Mouse (Mus musculus) megakaryocyte, embryonic 14.5 days (primary cell): ENCODE results near the gene Krtdap. TPM values are rescaled to one million over a fixed set of nuclear protein-coding genes. Genes with fewer than 3 reads are reported as not detected.

ENCODE experiments used
- H3K27me3 ChIP-seq: replicated peaks from 2 replicates; pipeline ENCODE3; 2012; ENCODE audit warnings: inconsistent platforms
- H3K36me3 ChIP-seq: replicated peaks from 2 replicates; pipeline ENCODE3; 2012; ENCODE audit warnings: low read length, inconsistent platforms, mixed read lengths
- H3K4me1 ChIP-seq: 2 replicates; pipeline ENCODE4 v1.6.1; 2012; ENCODE audit warnings: inconsistent platforms
- H3K4me3 ChIP-seq: replicated peaks from 2 replicates; pipeline ENCODE3; 2012; ENCODE audit warnings: moderate library complexity, mild to moderate bottlenecking, inconsistent platforms
- H3K9me3 ChIP-seq: 2 replicates; pipeline ENCODE4 v1.6.1; 2012; ENCODE audit warnings: inconsistent platforms
- FLI1 ChIP-seq: IDR thresholded peaks from 2 replicates; pipeline ENCODE4 v1.6.1; 2012; ENCODE audit warnings: low read length, inconsistent platforms, mixed read lengths
- GATA1 ChIP-seq: IDR thresholded peaks from 3 replicates; pipeline ENCODE4 v1.6.1; 2012; ENCODE audit warnings: mixed read lengths, low read length, inconsistent platforms, borderline replicate concordance
- polyA plus RNA-seq: library from polyadenylated mRNA; stranded (reverse); fragments of >175 nt; gene quantifications from 2 replicates; pipeline ENCODE4 v1.2.3, GENCODE M21; 2012; ENCODE audit warnings: low replicate concordance; ENCODE audit not compliant: insufficient read depth

The Krtdap gene
- polyA plus RNA-seq, 1 experiment = not detected

DNA sequence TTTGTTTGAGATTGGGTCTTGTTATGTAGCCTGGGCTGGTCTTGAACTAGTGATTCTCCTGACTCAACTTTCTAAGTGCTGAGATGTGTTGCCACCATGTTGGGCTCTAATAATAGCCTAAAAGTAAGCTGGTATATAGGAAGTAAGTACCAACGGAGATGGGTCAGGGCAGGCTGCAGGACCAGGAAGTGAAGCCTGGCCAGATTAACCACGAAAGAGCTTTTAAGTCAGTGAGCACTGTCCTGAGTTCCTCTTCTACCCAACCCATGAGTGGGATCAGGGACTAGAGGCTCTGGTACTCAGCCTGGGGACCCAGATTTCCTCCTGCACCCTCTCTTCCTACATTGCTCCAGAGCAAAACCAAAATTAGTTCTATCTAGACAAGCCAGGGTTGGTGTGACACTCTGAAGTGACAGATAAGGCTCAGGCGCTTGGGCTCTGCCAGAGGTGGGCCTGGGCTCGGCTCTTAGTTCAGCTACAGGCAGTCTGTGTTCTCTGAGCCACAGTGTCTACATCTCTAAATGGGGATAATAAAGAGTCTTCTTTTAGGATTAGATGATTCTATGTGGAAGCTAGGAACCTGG lies 25.8 kb upstream of the Krtdap start:
- peaks cover 60% of the 10 kb centered on the region for H3K4me1 ChIP-seq
- H3K4me3 ChIP-seq = no peak overlapping the region
- TF ChIP-seq FLI1 (no peak), GATA1 (no peak)
- H3K27me3 ChIP-seq = peaks cover 35% of the 10 kb centered on the region
- no peaks in the 10 kb centered on the region for H3K9me3 ChIP-seq
- no peaks in the 10 kb centered on the region for H3K36me3 ChIP-seq

DNA sequence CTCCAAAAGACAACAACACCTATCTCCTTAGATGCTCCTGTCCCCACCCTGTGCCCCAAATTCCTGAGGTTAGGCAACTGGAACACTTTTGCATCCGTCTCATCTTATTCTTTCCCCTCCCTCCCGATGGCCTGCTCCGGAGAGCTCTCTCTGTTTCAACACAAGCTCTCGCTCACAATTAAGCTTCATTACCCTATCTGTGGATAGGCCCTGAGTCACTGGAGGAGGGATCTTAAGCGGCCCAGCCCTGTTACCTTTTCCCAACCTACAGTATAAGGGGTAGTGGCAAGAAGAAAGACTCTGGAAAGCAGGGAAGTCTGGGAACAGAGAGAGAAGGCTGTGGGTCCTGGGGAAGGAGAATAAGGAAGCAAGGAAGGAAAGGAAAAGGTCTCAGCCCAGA lies 24.2 kb upstream of the Krtdap start, which contains the start of gene Dmkn:
Gene Dmkn, plus strand, starts transcription at position 301 of the 400 bp plus-strand sequence.
- H3K36me3 ChIP-seq = no peaks in the 10 kb centered on the region
- H3K27me3 ChIP-seq = peaks cover 42% of the 10 kb centered on the region

DNA sequence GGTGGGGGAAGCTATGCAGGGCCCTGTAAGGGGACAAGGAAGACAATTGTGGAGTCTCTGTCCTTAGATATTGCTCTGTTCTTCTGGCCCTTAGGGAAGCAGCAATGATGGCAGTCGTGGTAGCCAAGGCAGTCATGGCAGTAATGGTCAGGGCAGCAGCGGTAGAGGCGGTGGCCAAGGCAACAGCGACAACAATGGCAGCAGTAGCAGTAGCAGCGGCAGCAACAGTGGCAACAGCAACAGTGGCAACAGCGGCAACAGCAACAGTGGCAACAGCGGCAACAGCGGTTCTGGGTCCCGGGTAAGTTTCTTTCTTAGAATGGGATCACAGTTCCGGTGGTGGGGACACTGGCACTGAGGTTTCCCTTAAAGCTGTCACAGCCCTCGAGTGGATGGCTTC lies 22.5 kb upstream of the Krtdap start:
- no peak for TF ChIP-seq GATA1
- no peak for TF ChIP-seq FLI1
- Histone ChIP-seq H3K4me3 (peak overlapping the region; percentile 53), H3K4me1 (peaks cover 64% of the 10 kb centered on the region), H3K27me3 (peaks cover 50% of the 10 kb centered on the region), H3K36me3 (no peaks in the 10 kb centered on the region), H3K9me3 (no peaks in the 10 kb centered on the region)

More for the DNA sequence above, 24.2 kb upstream of the Krtdap start, which contains the start of gene Dmkn:
- TF ChIP-seq FLI1 (no peak), GATA1 (no peak)
- Histone ChIP-seq H3K4me1 (peaks cover 65% of the 10 kb centered on the region), H3K4me3 (no peak within 1 kb of the TSS), H3K9me3 (no peaks in the 10 kb centered on the region)

DNA sequence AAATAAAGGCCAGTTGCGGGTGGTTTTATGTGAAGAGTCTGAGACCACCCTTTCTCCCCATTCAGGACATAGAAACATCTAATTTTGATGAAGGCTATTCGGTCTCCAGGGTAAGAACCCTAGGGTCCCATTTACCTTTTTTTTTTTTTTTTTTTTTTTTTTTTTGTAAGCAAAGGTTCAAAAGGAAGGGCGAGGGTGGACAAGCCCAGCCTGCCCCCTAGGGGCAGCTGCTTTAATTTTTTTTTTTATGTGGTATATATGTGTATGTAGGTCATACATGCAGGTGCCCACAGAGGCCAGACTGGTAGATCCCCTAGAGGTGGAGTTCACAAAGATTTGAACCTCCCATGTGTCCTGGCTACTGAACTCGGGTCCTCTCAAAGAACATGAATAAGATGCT lies 21.3 kb upstream of the Krtdap start:
- Histone ChIP-seq H3K4me1 (peaks cover 57% of the 10 kb centered on the region), H3K4me3 (no peak overlapping the region), H3K9me3 (peaks cover 4% of the 10 kb centered on the region; the same call in 1 of the 2 replicates), H3K36me3 (no peaks in the 10 kb centered on the region), H3K27me3 (peaks cover 53% of the 10 kb centered on the region)
- TF ChIP-seq FLI1 (no peak), GATA1 (no peak)

DNA sequence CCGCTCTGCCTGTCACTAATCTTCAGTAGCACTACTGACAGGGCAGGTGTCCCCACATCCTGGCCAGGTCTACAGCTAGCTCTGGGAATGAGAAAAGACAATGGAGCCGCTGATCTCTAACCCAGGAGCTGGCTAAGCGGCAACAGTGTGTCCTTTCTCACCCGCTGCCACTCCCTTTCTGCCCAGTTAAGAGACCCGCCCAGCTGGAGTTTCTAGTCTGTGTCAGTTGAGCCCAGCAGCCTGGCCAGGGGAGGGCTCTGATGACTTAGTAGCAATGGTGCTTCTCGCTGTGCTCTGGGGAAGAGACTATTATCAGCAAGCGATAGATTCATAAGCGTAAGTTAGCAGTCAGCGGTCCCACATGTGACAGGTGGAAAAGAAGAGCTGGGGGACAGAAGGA lies 18.5 kb upstream of the Krtdap start:
- TF ChIP-seq FLI1 = no peak
- TF ChIP-seq GATA1 = no peak
- Histone ChIP-seq H3K9me3 (peaks cover 13% of the 10 kb centered on the region), H3K27me3 (peaks cover 42% of the 10 kb centered on the region)

DNA sequence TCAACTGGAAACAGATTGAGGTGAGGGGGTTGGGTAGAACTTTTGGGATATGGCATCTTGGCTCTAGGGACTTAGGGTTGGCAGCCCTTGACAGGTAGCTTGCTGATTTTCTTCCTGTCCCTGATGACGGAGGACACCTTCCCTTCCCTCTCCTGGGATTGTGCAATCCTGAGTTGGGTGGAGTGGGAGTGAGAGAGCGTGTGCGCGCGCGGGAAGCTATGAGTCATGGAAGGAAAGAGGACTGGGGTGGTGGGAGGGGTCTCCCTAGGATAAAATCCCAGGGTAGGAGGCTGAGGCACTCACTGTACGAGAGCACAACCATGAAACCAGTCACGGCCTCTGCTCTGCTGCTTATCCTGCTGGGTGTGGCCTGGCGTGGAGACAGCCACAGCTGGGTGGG lies 11.6 kb upstream of the Krtdap start:
- Histone ChIP-seq H3K4me1 (peaks cover 26% of the 10 kb centered on the region), H3K36me3 (no peaks in the 10 kb centered on the region), H3K9me3 (peaks cover 12% of the 10 kb centered on the region), H3K4me3 (no peak overlapping the region), H3K27me3 (peaks cover 24% of the 10 kb centered on the region)
- TF ChIP-seq GATA1 (no peak), FLI1 (no peak)

More for the DNA sequence above, 18.5 kb upstream of the Krtdap start:
- H3K36me3 ChIP-seq = no peaks in the 10 kb centered on the region
- peaks cover 35% of the 10 kb centered on the region for H3K4me1 ChIP-seq
- H3K4me3 ChIP-seq = no peak overlapping the region

DNA sequence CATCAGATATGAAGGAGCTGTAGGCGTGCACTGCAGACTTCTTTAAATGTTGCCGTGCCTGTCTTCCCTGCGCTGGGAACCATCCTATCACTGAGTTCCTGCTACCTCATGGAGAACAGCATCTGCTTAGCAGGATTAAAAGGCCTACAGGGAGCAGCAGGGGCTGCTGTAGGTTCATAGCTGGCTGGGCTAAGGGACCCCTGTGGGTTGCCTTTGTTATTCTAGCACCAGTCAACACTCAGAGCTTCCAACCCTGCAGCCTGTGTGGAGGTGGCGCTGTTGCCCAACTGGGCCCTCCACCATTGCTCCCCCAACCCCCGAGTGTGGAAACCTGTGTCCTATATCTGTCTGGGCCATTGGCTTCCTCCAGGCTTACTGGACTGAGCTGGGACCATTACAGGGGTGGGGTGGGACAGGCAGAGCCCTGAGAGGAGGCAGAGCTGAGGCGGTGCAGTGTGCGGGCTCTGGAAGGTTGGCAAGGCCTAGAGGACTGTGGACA lies 10.6 kb upstream of the Krtdap start:
- H3K9me3 ChIP-seq = peaks cover 2% of the 10 kb centered on the region; the same call in 1 of the 2 replicates
- TF ChIP-seq FLI1 (no peak), GATA1 (no peak)

DNA sequence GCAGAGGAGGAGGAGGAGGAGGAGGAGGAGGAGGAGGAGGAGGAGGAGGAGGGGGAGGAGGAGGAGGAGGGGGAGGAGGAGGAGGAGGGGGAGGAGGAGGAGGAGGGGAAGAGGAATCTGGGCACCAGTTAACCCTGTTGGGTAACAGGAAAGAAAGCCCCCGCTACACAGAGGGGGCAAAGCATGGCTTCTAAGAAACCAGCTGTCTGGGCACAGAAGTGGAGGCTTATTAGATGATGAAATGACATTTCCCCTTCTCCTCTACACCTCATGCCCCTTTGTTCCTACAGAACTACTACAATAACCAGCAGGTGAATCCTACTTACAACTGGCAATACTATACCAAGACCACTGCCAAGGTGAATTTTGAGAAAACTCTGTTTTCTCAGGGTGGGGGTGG lies 9.8 kb upstream of the Krtdap start:
- Histone ChIP-seq H3K27me3 (peaks cover 24% of the 10 kb centered on the region), H3K4me1 (peaks cover 36% of the 10 kb centered on the region), H3K4me3 (no peak overlapping the region), H3K36me3 (no peaks in the 10 kb centered on the region), H3K9me3 (no peaks in the 10 kb centered on the region)
- TF ChIP-seq GATA1 (no peak), FLI1 (no peak)

More for the DNA sequence above, 10.6 kb upstream of the Krtdap start:
- peaks cover 33% of the 10 kb centered on the region for H3K4me1 ChIP-seq
- H3K4me3 ChIP-seq = no peak overlapping the region
- H3K36me3 ChIP-seq = no peaks in the 10 kb centered on the region
- H3K27me3 ChIP-seq = peaks cover 24% of the 10 kb centered on the region

DNA sequence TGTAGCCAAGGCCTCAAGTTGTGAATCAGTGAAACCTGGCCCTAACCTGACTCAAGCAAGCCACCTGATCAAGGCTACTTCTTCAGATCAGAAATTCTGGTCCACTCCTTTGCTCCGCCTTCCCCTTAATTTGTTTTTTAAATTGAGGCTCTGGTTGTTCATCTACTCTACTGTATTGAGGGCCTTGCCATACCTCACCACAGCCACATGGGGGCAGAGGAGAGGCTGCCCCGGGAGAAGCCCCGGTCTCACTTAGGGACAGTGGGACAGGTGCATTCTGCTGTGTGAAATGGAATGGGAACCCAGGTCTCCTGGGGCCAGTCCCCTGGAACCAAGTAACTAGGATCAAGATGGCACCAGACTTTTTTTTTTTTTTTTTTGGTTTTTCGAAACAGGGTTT lies 5.9 kb upstream of the Krtdap start:
- Histone ChIP-seq H3K4me1 (peaks cover 43% of the 10 kb centered on the region), H3K9me3 (no peaks in the 10 kb centered on the region), H3K27me3 (peaks cover 15% of the 10 kb centered on the region), H3K36me3 (no peaks in the 10 kb centered on the region), H3K4me3 (no peak overlapping the region)
- TF ChIP-seq GATA1 (no peak), FLI1 (no peak)

DNA sequence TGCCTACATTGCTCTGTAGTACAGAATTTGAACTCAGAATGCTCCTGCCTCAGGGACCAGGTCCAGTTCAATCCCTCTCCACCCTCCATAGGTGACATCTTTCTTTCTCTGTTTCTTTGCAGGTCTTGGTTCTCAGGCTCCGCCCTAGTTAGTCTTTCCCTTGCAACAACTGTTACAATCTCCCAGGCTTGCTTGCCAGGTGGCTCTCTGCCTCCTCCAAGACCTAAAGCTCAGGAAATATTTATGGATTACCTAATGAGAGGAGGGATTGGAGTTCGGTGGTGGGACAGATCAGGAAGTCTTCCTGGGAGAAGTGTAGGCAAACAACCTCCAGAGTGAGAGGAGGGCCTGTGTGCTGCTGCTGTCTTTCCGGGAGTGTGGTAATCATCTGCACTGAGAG lies 5.0 kb upstream of the Krtdap start:
- TF ChIP-seq GATA1 (no peak), FLI1 (no peak)
- peaks cover 35% of the 10 kb centered on the region for H3K4me1 ChIP-seq
- H3K9me3 ChIP-seq = no peaks in the 10 kb centered on the region
- peaks cover 23% of the 10 kb centered on the region for H3K27me3 ChIP-seq
- no peaks in the 10 kb centered on the region for H3K36me3 ChIP-seq
- no peak overlapping the region for H3K4me3 ChIP-seq
